Mouse (Mus musculus) naive thymus-derived CD4-positive, alpha-beta T cell, adult 5 months (primary cell): ENCODE measurements around the gene Wfdc15a. TPM values are rescaled to one million over a fixed set of nuclear protein-coding genes. Genes with fewer than 3 reads are reported as not detected.

Source experiments
- polyA plus RNA-seq: library from polyadenylated mRNA; unstranded; fragments of 100-300 nt; shearing (Covaris generic); gene quantifications from one replicate; pipeline ENCODE4 v1.2.1, GENCODE M21; 2017

Gene Wfdc15a
- polyA plus RNA-seq = not detected

DNA sequence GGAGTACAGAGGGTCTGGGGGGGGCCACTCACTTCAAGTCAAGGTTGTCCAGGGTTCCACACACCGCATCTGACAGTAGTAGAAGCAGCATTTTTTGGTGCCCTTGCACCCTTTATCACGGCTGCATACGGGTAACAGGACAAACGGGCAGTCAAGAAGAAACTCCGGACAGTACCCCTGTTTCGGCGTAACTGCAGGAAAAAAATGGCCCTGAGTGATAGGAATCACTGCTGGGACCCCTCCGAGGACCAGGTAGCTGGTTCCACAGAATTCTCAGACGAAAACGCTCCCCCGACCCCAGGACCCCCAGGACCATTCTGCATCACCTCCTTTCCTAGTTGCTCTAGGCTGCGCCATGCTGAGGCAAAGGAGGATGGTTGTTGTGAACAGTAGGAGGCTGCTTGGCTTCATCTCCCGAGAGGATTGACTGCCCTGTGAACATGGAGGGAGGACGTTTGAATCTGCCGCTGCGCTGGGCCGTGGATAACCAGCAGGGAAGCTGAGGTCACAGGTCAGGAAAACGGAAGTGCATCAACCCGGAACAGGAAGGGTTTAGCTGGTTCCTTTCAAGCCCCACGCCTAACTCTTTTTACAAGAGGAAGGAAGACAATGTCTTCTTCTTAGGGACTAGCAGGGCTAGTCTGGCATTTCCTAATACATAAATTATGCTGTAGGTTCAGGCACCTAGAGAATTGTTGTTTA, at the start of gene Wfdc15a:
TSS of gene Wfdc15a (minus strand) at position 505 of the 702 bp plus-strand sequence.

DNA sequence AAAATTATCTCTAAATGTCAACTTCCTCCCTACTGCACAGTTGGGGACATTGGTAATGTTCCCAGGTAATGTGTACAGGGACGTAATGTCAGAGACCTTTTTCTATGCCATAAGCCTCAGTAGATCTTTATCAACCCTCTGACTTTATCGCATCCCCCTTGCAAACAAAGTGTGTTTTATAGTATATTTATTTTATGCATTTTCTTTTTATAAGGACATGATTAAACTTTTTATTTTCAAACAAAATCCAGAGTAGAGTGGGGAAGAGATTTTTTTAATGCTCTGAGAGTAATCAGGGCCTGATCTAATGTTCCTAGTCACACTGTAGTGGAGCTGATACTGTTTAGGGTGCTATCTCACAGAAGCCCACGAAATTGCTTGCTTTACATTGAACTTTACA, 38.4 kb upstream of the Wfdc15a start, which contains the start of gene Svs2:
TSS of gene Svs2 (minus strand) at position 101 of the 400 bp plus-strand sequence.

DNA sequence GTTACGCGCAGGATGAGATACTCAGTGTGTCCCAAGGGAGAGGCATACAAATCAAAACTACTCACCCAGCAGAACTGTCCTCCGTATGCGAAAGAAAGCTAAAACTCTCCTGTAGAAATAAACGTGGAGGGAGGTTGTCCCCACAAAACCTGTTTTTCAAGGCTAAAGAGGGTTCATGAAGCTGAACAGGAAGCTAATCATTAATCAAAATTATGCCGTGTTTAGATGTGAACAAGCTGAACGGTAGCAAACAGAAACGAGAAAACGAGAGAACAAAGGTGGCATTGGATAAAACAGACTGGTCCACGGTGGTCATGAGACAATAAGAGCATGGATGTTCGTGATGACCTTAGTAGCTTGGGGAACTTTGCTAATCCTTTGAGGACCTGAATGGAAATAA, 21.6 kb upstream of the Wfdc15a start, which contains the start of gene Wfdc15b:
TSS of gene Wfdc15b (minus strand) at position 139 of the 400 bp plus-strand sequence.

DNA sequence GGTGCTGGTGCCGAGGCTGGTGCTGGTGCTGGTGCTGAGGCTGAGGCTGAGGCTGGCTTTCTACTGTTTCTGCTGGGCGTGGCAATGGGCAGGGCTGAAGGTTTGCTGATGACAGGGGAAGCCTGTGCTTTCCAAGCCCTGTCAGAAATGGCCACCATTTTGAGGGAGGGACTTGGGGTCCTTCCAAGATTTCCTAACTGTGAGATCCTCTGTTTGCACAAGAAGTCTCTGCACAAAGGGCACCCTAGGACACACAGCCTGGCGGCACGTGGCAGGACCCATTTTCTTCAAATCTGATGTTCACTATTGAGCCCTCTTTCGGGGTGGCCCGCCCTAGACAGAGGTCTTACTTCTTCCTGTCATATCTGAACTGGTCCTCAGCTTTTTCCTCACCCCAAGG, 9.4 kb downstream of the Wfdc15a start, which contains the start of gene Wfdc12:
TSS of gene Wfdc12 (minus strand) at position 33 of the 400 bp plus-strand sequence.

DNA sequence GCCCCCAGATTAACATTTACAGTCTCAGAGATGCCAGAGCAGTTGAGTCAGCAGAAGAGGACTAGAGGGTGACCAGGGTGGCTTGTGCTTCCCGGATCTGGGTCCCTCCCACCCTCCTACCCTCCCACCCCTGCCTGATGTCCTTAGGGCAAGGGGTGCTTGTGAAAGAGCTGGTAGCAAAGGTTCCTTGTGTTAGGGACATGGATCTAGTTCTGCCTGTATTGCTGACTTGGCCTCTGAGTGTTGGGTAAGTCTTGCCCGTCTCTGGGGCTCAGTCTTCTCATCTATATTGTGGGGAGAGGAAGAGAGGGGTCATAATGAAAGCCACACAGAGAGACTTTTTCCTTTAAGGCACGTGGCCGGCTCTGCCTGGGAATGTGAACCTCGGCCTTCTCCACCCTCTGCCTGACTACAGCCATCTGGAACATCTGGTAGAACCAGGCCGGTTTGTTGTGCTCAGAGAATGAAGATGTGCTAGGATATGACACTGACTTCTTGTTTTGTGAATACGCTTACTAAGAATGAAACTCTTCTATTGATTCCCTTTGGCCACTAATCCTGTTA, 17.2 kb downstream of the Wfdc15a start, which contains the start of gene Wfdc5:
TSS of gene Wfdc5 (minus strand) at position 51 of the 564 bp plus-strand sequence.

DNA sequence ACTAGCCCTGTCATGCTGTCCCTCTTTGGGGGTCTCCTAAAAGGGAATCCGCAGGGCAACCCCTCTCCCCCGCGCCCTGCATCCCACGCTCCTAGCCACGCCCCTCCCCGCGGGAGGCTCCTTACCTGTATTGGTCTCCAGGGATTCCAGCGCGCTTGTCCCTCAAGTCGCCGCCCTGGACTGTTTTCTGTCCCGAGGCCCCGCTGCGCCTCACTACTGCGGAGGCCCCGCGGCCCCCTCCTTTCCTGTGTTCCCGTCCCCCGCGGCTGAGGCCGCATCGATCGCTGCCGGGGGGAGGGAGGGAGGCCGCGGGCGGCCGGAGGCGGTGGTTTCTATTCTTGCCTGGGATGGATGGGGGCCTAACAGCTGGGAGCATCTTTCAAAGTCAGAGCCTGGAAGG, 29.0 kb downstream of the Wfdc15a start, which contains the start of gene Kcns1:
TSS of gene Kcns1 (minus strand) at position 212 of the 400 bp plus-strand sequence.

Other genes with a start within 250 kb of the Wfdc15a start
- 143 TPM for gene Ywhab, start 205.2 kb downstream of the Wfdc15a start, polyA plus RNA-seq
- gene Pabpc1l, start 174.7 kb downstream of the Wfdc15a start, polyA plus RNA-seq = 0.80 TPM
- gene Stk4, start 129.8 kb downstream of the Wfdc15a start, polyA plus RNA-seq = 393 TPM
- gene Tomm34, start 129.0 kb downstream of the Wfdc15a start, polyA plus RNA-seq = 126 TPM
- not detected for gene Kcns1, start 29.0 kb downstream of the Wfdc15a start, polyA plus RNA-seq
- not detected for gene Wfdc5, start 17.4 kb downstream of the Wfdc15a start, polyA plus RNA-seq
- not detected for gene Wfdc12, start 9.5 kb downstream of the Wfdc15a start, polyA plus RNA-seq
- not detected for gene Wfdc15b, start 21.5 kb upstream of the Wfdc15a start, polyA plus RNA-seq
- gene Svs2, start 38.3 kb upstream of the Wfdc15a start, polyA plus RNA-seq = not detected
- not detected for gene Svs3b, start 56.5 kb upstream of the Wfdc15a start, polyA plus RNA-seq
- gene Svs4, start 78.3 kb upstream of the Wfdc15a start, polyA plus RNA-seq = not detected
- gene Svs3a, start 89.1 kb upstream of the Wfdc15a start, polyA plus RNA-seq = not detected
- not detected for gene Svs6, start 116.6 kb upstream of the Wfdc15a start, polyA plus RNA-seq
- gene Svs5, start 132.6 kb upstream of the Wfdc15a start, polyA plus RNA-seq = not detected
- gene Slpi, start 189.0 kb upstream of the Wfdc15a start, polyA plus RNA-seq = 9.6 TPM
- not detected for gene Rbpjl, start 203.0 kb upstream of the Wfdc15a start, polyA plus RNA-seq
- not detected for gene Matn4, start 205.0 kb upstream of the Wfdc15a start, polyA plus RNA-seq
- 0.32 TPM for gene Sdc4, start 243.8 kb upstream of the Wfdc15a start, polyA plus RNA-seq